Mouse (Mus musculus): ENCODE measurements around the gene Gm4924.

GRCm38 (mm10) chr10:82409511-82409910 lies 55.5 kb downstream of the Gm4924 start:
- TF ChIP-seq POLR2AphosphoS5 (IDR thresholded peaks at IDR 0.05; ENCODE audit: borderline replicate concordance, low read depth, low read length) (no peak), POLR2A (IDR thresholded peaks at IDR 0.05; ENCODE audit: control insufficient read depth in 1 of 2, insufficient read depth in 1 of 2, low read depth in 1 of 2, low read length in 2 of 2, poor library complexity in 1 of 2) (no peak), EP300 (IDR thresholded peaks at IDR 0.05; ENCODE audit: low read depth in 1 of 2, low read length in 2 of 2) (no peak), HCFC1 (IDR thresholded peaks at IDR 0.05; ENCODE audit: low read depth, low read length) (no peak), SIN3A (IDR thresholded peaks at IDR 0.05; ENCODE audit: low read length) (no peak), ZC3H11A (IDR thresholded peaks at IDR 0.05; ENCODE audit: low read depth, low read length) (no peak), JUND (IDR thresholded peaks at IDR 0.05; ENCODE audit: low read depth, low read length) (no peak)
